Mouse (Mus musculus) midbrain, embryonic 13.5 days (tissue): ENCODE measurements around the gene Klrc1. TPM values are rescaled to one million over a fixed set of nuclear protein-coding genes. Genes with fewer than 3 reads are reported as not detected.
"Not testable (repeated sequence)": the region's sequence is repeated elsewhere in the genome, so short reads cannot be mapped to it uniquely, and the experiment has no call there.

Source experiments
- ATAC-seq: fragments of 200-750 bp; cut with Nextera tagmentation; 2 replicates; pipeline ENCODE4 v1.8.0; 2017; ENCODE audit warnings: mild to moderate bottlenecking, moderate TSS enrichment, moderate library complexity
- H3K27ac ChIP-seq: fragments of 300-500 bp; sonication (generic); 2 replicates; pipeline ENCODE4 v1.5.1; 2015; ENCODE audit warnings: inconsistent platforms, mild to moderate bottlenecking, moderate library complexity
- H3K27me3 ChIP-seq: fragments of 300-500 bp; sonication (generic); 2 replicates; pipeline ENCODE4 v1.6.1; 2015; ENCODE audit warnings: mild to moderate bottlenecking, inconsistent platforms
- H3K36me3 ChIP-seq: fragments of 300-500 bp; sonication (generic); 2 replicates; pipeline ENCODE4 v1.6.1; 2015; ENCODE audit warnings: mild to moderate bottlenecking, inconsistent platforms
- H3K4me1 ChIP-seq: fragments of 300-500 bp; sonication (generic); replicated peaks from 2 replicates; pipeline ENCODE4 v1.6.1; 2015; ENCODE audit warnings: inconsistent platforms
- H3K4me2 ChIP-seq: fragments of 300-500 bp; sonication (generic); replicated peaks from 2 replicates; pipeline ENCODE4 v1.6.1; 2015; ENCODE audit warnings: moderate library complexity, mild to moderate bottlenecking, inconsistent platforms
- H3K4me3 ChIP-seq: fragments of 300-500 bp; sonication (generic); replicated peaks from 2 replicates; pipeline ENCODE4 v1.5.1; 2015; ENCODE audit warnings: mild to moderate bottlenecking, inconsistent platforms
- H3K9ac ChIP-seq: fragments of 300-500 bp; sonication (generic); replicated peaks from 2 replicates; pipeline ENCODE4 v1.6.1; 2015; ENCODE audit warnings: mild to moderate bottlenecking, inconsistent platforms
- H3K9me3 ChIP-seq: fragments of 300-500 bp; sonication (generic); 2 replicates; pipeline ENCODE4 v1.6.1; 2016; ENCODE audit warnings: mild to moderate bottlenecking, inconsistent platforms
- WGBS: fragments of 180-500 bp; shearing (Covaris S2); methylation state at CpG from one replicate; pipeline ENCODE4 v1.1.7; 2015; 5-methylcytosine and 5-hydroxymethylcytosine counted together
- polyA plus RNA-seq: library from polyadenylated mRNA; unstranded; fragments of >200 nt; fragmentation: Nextera tagmentation; extraction: Ambion mirVana; gene quantifications from 2 replicates; pipeline ENCODE4 v1.2.1, GENCODE M21; 2015

Klrc1 gene
- not detected in 2 replicates for polyA plus RNA-seq

GRCm38 (mm10) chr6:129678873-129679272, at the start of gene Klrc1:
Gene Klrc1 (minus strand): TSS chr6:129678973.
- H3K36me3 ChIP-seq, result no peaks in the 10 kb centered on the region
- H3K4me2 ChIP-seq, result no peak within 1 kb of the TSS
- no peak within 1 kb of the TSS for H3K4me3 ChIP-seq
- no peak for ATAC-seq
- no peak within 1 kb of the TSS for H3K9ac ChIP-seq
- 0 out of 2 replicates have a peak, but pooled peaks cover 2% of the 10 kb centered on the region for H3K9me3 ChIP-seq
- H3K4me1 ChIP-seq, result no peaks in the 10 kb centered on the region
- no peak within 1 kb of the TSS for H3K27ac ChIP-seq
- H3K27me3 ChIP-seq, result no peaks in the 10 kb centered on the region
- WGBS, result 82% methylated on average over 3 of the region's 3 CpGs

GRCm38 (mm10) chr6:129727237-129727636, 48.5 kb upstream of the Klrc1 start:
- Histone ChIP-seq H3K4me3 (no peak overlapping the region), H3K4me1 (no peaks in the 10 kb centered on the region), H3K36me3 (no peaks in the 10 kb centered on the region), H3K4me2 (no peak overlapping the region), H3K9me3 (no peaks in the 10 kb centered on the region), H3K27ac (no peak overlapping the region), H3K27me3 (no peaks in the 10 kb centered on the region), H3K9ac (no peak overlapping the region)
- WGBS, result 93% methylated on average over 1 of the region's 1 CpGs
- ATAC-seq, result no peak

GRCm38 (mm10) chr6:129721390-129721789, 42.6 kb upstream of the Klrc1 start:
- no peak overlapping the region for H3K27ac ChIP-seq
- H3K9me3 ChIP-seq, result no peaks in the 10 kb centered on the region
- H3K36me3 ChIP-seq, result no peaks in the 10 kb centered on the region
- H3K4me3 ChIP-seq, result no peak overlapping the region
- no peak overlapping the region for H3K4me2 ChIP-seq
- whole genome bisulfite sequencing, result 58% methylated on average over 1 of the region's 1 CpGs
- H3K9ac ChIP-seq, result no peak overlapping the region
- no peaks in the 10 kb centered on the region for H3K4me1 ChIP-seq
- H3K27me3 ChIP-seq, result no peaks in the 10 kb centered on the region
- no peak for ATAC-seq

GRCm38 (mm10) chr6:129720487-129720886, 41.7 kb upstream of the Klrc1 start:
- H3K4me1 ChIP-seq, result no peaks in the 10 kb centered on the region
- WGBS, result 16% methylated on average over 3 of the region's 3 CpGs
- no peaks in the 10 kb centered on the region for H3K9me3 ChIP-seq
- no peaks in the 10 kb centered on the region for H3K27me3 ChIP-seq
- H3K9ac ChIP-seq, result no peak overlapping the region
- H3K36me3 ChIP-seq, result no peaks in the 10 kb centered on the region
- no peak overlapping the region for H3K27ac ChIP-seq
- no peak for ATAC-seq
- no peak overlapping the region for H3K4me2 ChIP-seq
- no peak overlapping the region for H3K4me3 ChIP-seq

GRCm38 (mm10) chr6:129717032-129717431, 38.3 kb upstream of the Klrc1 start, which contains the start of gene Klri1:
Gene Klri1 (minus strand): TSS chr6:129717132.
- Histone ChIP-seq H3K36me3 (no peaks in the 10 kb centered on the region), H3K4me3 (no peak within 1 kb of the TSS), H3K4me2 (no peak within 1 kb of the TSS), H3K9ac (no peak within 1 kb of the TSS), H3K27me3 (no peaks in the 10 kb centered on the region), H3K9me3 (no peaks in the 10 kb centered on the region), H3K27ac (no peak within 1 kb of the TSS), H3K4me1 (no peaks in the 10 kb centered on the region)
- 89% methylated on average over 4 of the region's 4 CpGs for WGBS
- ATAC-seq, result no peak

GRCm38 (mm10) chr6:129713566-129713965, 34.8 kb upstream of the Klrc1 start:
- Histone ChIP-seq H3K36me3 (no peaks in the 10 kb centered on the region), H3K4me2 (no peak overlapping the region), H3K9ac (no peak overlapping the region), H3K9me3 (0 out of 2 replicates have a peak, but pooled peaks cover 3% of the 10 kb centered on the region), H3K4me3 (no peak overlapping the region), H3K27ac (no peak overlapping the region), H3K4me1 (no peaks in the 10 kb centered on the region), H3K27me3 (no peaks in the 10 kb centered on the region)
- 59% methylated on average over 1 of the region's 1 CpGs for WGBS
- no peak for ATAC-seq

GRCm38 (mm10) chr6:129691436-129691835, 12.7 kb upstream of the Klrc1 start:
- not testable (repeated sequence) for H3K36me3 ChIP-seq, ATAC-seq, H3K4me1 ChIP-seq, H3K4me3 ChIP-seq, H3K9ac ChIP-seq, H3K27ac ChIP-seq, H3K9me3 ChIP-seq, H3K27me3 ChIP-seq, H3K4me2 ChIP-seq
- 88% methylated on average over 10 of the region's 10 CpGs for WGBS

- H3K4me3 ChIP-seq, result no peak overlapping the region
- H3K27ac ChIP-seq, result no peak overlapping the region
- no peak for ATAC-seq
- 59% methylated on average over 1 of the region's 1 CpGs for WGBS
- no peaks in the 10 kb centered on the region for H3K27me3 ChIP-seq
- no peak overlapping the region for H3K9ac ChIP-seq
- no peaks in the 10 kb centered on the region for H3K36me3 ChIP-seq
- H3K9me3 ChIP-seq, result 0 out of 2 replicates have a peak, but pooled peaks cover 2% of the 10 kb centered on the region
- H3K4me1 ChIP-seq, result no peaks in the 10 kb centered on the region
- no peak overlapping the region for H3K4me2 ChIP-seq
Observed at GRCm38 (mm10) chr6:129680379-129680778, 1.6 kb upstream of the Klrc1 start.

- not testable (repeated sequence) for H3K36me3 ChIP-seq, H3K4me2 ChIP-seq, H3K27me3 ChIP-seq, H3K27ac ChIP-seq, H3K9ac ChIP-seq, H3K4me3 ChIP-seq, H3K9me3 ChIP-seq, H3K4me1 ChIP-seq, ATAC-seq
- no CpG with 5 or more reads among the region's 3 CpGs for WGBS
Observed at GRCm38 (mm10) chr6:129661301-129661700, 17.5 kb downstream of the Klrc1 start.

- not testable (repeated sequence) for H3K27ac ChIP-seq, H3K27me3 ChIP-seq, H3K9me3 ChIP-seq, ATAC-seq, H3K4me3 ChIP-seq, H3K9ac ChIP-seq, H3K36me3 ChIP-seq, H3K4me1 ChIP-seq, H3K4me2 ChIP-seq
- WGBS, result 76% methylated on average over 4 of the region's 4 CpGs
Observed at GRCm38 (mm10) chr6:129660589-129660988, 18.2 kb downstream of the Klrc1 start, which contains the start of gene Klrc2. Gene Klrc2 (minus strand): TSS chr6:129660689.

- not testable (repeated sequence) for H3K4me3 ChIP-seq, ATAC-seq, H3K36me3 ChIP-seq, H3K9me3 ChIP-seq, H3K27me3 ChIP-seq, H3K9ac ChIP-seq, H3K4me1 ChIP-seq, H3K4me2 ChIP-seq, H3K27ac ChIP-seq
- no CpG with 5 or more reads among the region's 3 CpGs for WGBS
Observed at GRCm38 (mm10) chr6:129644054-129644453, 34.7 kb downstream of the Klrc1 start.

- 88% methylated on average over 3 of the region's 3 CpGs for WGBS
- not testable (repeated sequence) for H3K4me3 ChIP-seq, H3K27ac ChIP-seq, H3K9me3 ChIP-seq, H3K9ac ChIP-seq, H3K4me1 ChIP-seq, H3K36me3 ChIP-seq, ATAC-seq, H3K27me3 ChIP-seq, H3K4me2 ChIP-seq
Observed at GRCm38 (mm10) chr6:129643237-129643636, 35.5 kb downstream of the Klrc1 start, which contains the start of gene Klrc3. Gene Klrc3 (minus strand): TSS chr6:129643337.

GRCm38 (mm10) chr6:129631046-129631445, 47.7 kb downstream of the Klrc1 start:
- not testable (repeated sequence) for H3K4me3 ChIP-seq, H3K9ac ChIP-seq, ATAC-seq, H3K27me3 ChIP-seq, H3K4me2 ChIP-seq, H3K9me3 ChIP-seq, H3K4me1 ChIP-seq, H3K27ac ChIP-seq, H3K36me3 ChIP-seq
- WGBS, result 89% methylated on average over 2 of the region's 2 CpGs
